Mouse (Mus musculus): Measurements from ENCODE around the gene Olfr638.
"Not testable (repeated sequence)": the region's sequence is repeated elsewhere in the genome, so short reads cannot be mapped to it uniquely, and the experiment has no call there.

The Olfr638 gene

GRCm38 (mm10) chr7:103998446-103998845 is at the start of gene Olfr638:
Olfr638 (plus strand) TSS chr7:103998746.
- no peak for DNase-seq (ENCODE audit: low spot score)

GRCm38 (mm10) chr7:103966873-103967272 is 31.7 kb upstream of the Olfr638 start:
- not testable (repeated sequence) for DNase-seq (ENCODE audit: low spot score)

GRCm38 (mm10) chr7:103970852-103971251 is 27.7 kb upstream of the Olfr638 start, which contains the start of gene Olfr635:
Olfr635 (plus strand) TSS chr7:103971152.
- DNase-seq (ENCODE audit: low spot score) = no peak

GRCm38 (mm10) chr7:103971782-103972181 is 26.8 kb upstream of the Olfr638 start:
- no peak for DNase-seq (ENCODE audit: low spot score)

GRCm38 (mm10) chr7:103999124-103999523 is 578 bp downstream of the Olfr638 start:
- no peak for DNase-seq (ENCODE audit: low spot score)

- DNase-seq (ENCODE audit: low spot score) = no peak
These were observed 18.7 kb downstream of the Olfr638 start, which contains the start of gene Olfr639 for GRCm38 (mm10) chr7:104017203-104017602. Olfr639 (minus strand) TSS chr7:104017303.

- no peak for DNase-seq (ENCODE audit: low spot score)
These were observed 20.4 kb downstream of the Olfr638 start for GRCm38 (mm10) chr7:104018953-104019352.

GRCm38 (mm10) chr7:104021651-104022050 is 23.1 kb downstream of the Olfr638 start:
- no peak for DNase-seq (ENCODE audit: low spot score)

GRCm38 (mm10) chr7:104025473-104025872 is 26.9 kb downstream of the Olfr638 start, which contains the start of gene Olfr640:
Olfr640 (minus strand) TSS chr7:104025573.
- no peak for DNase-seq (ENCODE audit: low spot score)

- DNase-seq (ENCODE audit: low spot score) = no peak
These were observed 28.4 kb downstream of the Olfr638 start for GRCm38 (mm10) chr7:104026978-104027377.

- no peak for DNase-seq (ENCODE audit: low spot score)
These were observed 36.6 kb downstream of the Olfr638 start, which contains the start of gene Olfr641 for GRCm38 (mm10) chr7:104035145-104035544. Olfr641 (plus strand) TSS chr7:104035445.

GRCm38 (mm10) chr7:104050745-104051144 is 52.2 kb downstream of the Olfr638 start:
- DNase-seq (ENCODE audit: low spot score) = no peak

- no peak for DNase-seq (ENCODE audit: low spot score)
These were observed 54.0 kb downstream of the Olfr638 start, which contains the start of gene Olfr642 for GRCm38 (mm10) chr7:104052566-104052965. Olfr642 (minus strand) TSS chr7:104052666.
